Mouse (Mus musculus) effector memory CD4-positive, alpha-beta T cell, adult 7 months (primary cell): ENCODE results near the gene Syt7. TPM values are rescaled to one million over a fixed set of nuclear protein-coding genes. Genes with fewer than 3 reads are reported as not detected.

Source experiments
- polyA plus RNA-seq: library from polyadenylated mRNA; unstranded; fragments of 100-300 nt; shearing (Covaris generic); gene quantifications from one replicate; pipeline ENCODE4 v1.2.1, GENCODE M21; 2017

Syt7 gene
- 0.83 TPM for polyA plus RNA-seq

DNA sequence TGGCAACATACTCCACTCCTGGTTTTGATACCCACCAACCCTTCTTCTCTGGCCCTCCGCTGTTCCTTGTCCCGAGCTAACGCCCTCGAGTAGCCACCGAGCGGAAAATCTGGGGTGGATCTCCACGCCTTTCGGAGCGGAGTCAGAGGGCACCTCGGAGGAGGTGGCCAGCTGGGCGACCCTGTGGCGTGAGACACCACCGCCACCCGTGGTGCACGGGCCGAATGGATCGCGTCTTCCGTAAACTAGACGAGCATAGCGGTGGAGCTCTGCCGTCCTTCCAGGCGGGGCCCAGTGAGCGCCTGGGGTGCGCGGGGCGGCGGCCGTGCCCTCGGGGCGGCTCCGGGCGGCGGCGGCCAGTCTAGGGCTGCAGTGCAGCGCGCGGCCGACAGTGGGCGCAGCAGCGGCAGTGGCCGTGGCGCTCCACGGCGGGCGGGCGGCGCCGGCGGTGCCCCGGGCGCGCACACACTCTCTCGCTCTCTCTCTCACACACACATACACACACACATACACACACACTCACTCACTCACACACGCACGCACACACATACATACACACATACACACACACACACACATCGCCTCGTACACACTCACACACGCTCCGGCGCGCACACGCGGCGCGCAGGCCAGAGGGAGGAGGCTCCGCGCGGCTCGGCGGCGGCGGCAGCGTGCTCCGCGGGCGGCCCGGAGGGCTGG, at the start of gene Syt7:
Gene Syt7 (plus strand): TSS at position 476 of the 699 bp plus-strand sequence.

DNA sequence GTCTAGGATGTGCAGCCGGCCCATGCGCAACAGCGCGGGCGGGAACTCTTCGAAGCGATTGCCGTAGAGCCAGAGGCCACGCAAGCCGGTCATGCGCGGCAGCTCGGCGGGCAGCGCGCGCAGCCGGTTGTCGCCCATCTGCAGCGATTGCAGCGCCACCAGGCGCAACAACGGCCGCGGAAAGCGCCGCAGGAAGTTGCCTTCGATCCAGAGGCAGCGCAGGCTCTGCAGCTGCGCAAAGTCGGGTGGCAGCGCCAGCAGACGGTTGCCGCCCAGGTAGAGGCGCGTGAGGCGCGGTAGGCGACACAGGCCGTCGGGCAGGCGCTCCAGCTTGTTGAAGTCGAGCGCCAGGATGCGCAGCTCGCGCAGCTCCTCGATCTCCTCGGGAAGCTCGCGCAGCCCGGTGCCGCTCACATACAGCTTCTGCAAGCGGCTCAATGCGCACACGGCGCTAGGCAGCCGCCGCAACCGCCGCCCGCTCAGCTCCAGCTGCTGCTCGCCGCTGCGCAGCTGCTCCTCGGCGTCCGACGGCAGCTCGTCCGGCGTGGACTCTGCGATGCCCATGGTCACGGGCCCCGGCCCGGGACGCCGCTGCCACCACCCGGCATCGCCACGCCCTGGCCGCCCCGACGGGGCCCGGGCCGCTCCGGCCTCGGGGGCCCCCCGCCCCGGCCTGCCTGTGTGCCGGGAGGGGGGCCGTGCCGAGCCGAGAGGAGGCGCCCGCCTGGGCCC, 68.0 kb downstream of the Syt7 start, which contains the start of gene Lrrc10b:
Gene Lrrc10b (minus strand): TSS at position 722 of the 732 bp plus-strand sequence.

DNA sequence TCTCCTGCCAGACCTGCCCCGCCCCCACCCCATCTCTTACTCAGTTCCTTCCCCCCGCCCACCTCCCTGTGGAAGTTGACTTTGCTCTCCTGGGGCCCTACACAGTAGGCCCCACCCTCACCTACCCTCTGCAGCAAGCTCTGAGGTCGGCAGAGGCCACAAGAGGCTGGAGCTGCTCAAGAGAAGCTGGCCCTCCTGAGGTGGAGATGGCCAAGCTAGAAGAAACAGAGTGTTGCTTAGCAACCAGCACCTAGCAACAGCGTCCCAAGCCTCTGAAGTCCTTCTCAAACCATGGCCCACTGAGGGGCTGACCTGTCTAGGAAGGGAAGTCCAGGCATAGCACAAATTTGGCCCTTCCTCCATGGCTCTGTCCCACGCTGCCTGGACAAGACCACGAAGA, 93.8 kb downstream of the Syt7 start, which contains the start of gene Ppp1r32:
Gene Ppp1r32 (minus strand): TSS at position 226 of the 400 bp plus-strand sequence.

Other genes starting within 250 kb of the Syt7 start
- gene Fads1, start 206.2 kb upstream of the Syt7 start, polyA plus RNA-seq = 7.1 TPM
- 204 TPM for gene Tmem258, start 185.1 kb upstream of the Syt7 start, polyA plus RNA-seq
- 20.3 TPM for gene Fen1, start 184.9 kb upstream of the Syt7 start, polyA plus RNA-seq
- 0.15 TPM for gene Myrf, start 148.3 kb upstream of the Syt7 start, polyA plus RNA-seq
- not detected for gene Dagla, start 84.2 kb upstream of the Syt7 start, polyA plus RNA-seq
- gene Lrrc10b, start 68.4 kb downstream of the Syt7 start, polyA plus RNA-seq = not detected
- 0.38 TPM for gene Ppp1r32, start 93.8 kb downstream of the Syt7 start, polyA plus RNA-seq
- 27.8 TPM for gene Cpsf7, start 136.2 kb downstream of the Syt7 start, polyA plus RNA-seq
- 57.3 TPM for gene Sdhaf2, start 137.1 kb downstream of the Syt7 start, polyA plus RNA-seq
- gene Tmem216, start 167.1 kb downstream of the Syt7 start, polyA plus RNA-seq = 10.2 TPM
- 25.0 TPM for gene Cyb561a3, start 188.1 kb downstream of the Syt7 start, polyA plus RNA-seq
- gene Tmem138, start 188.3 kb downstream of the Syt7 start, polyA plus RNA-seq = 6.0 TPM
- gene Ddb1, start 216.2 kb downstream of the Syt7 start, polyA plus RNA-seq = 128 TPM
- gene Tkfc, start 216.6 kb downstream of the Syt7 start, polyA plus RNA-seq = 3.5 TPM
- gene Vwce, start 245.1 kb downstream of the Syt7 start, polyA plus RNA-seq = 1.0 TPM